In genomic region chr11:69933066-69933465, GRCm38 (mm10) we compare ENCODE assay signal across 17 mouse cellular contexts. TPM values are rescaled to one million over a fixed set of nuclear protein-coding genes. Genes with fewer than 3 reads are reported as not detected.
"Had no signal": no experiment of that assay in that cellular context is flagged by ENCODE, and none has a peak within 500 bp of the region (broad histone marks: within the 10 kb centered on the region; RNA-seq: fewer than 3 reads in every experiment).

No protein-coding gene starts in this region.

- DNase-seq: retina, postnatal 1 day; right cerebral cortex, adult 18-20 months; right cerebral cortex, postnatal 14 days; right cerebral cortex, postnatal 25 days; right cerebral cortex, postnatal 4 days; spleen, adult 18-20 months; thymus, adult 18-20 months; thymus, adult 2 months; thymus, postnatal 14 days; thymus, postnatal 25 days; thymus, postnatal 36 days; thymus, postnatal 4 days had no signal

- H3K4me2 ChIP-seq: neural tube, embryonic 13.5 days; neural tube, embryonic 15.5 days; stomach, embryonic 15.5 days had no signal

- H3K4me3 ChIP-seq: neural tube, embryonic 13.5 days; neural tube, embryonic 15.5 days; stomach, embryonic 15.5 days had no signal

- H3K27ac ChIP-seq: neural tube, embryonic 13.5 days; neural tube, embryonic 15.5 days; stomach, embryonic 15.5 days; stomach, postnatal 0 days had no signal

- H3K36me3 ChIP-seq: neural tube, embryonic 13.5 days; neural tube, embryonic 15.5 days; stomach, embryonic 15.5 days had no signal

- H3K9ac ChIP-seq: neural tube, embryonic 13.5 days; neural tube, embryonic 15.5 days; stomach, embryonic 15.5 days had no signal

- H3K9me3 ChIP-seq: neural tube, embryonic 13.5 days; neural tube, embryonic 15.5 days; stomach, embryonic 15.5 days had no signal

RNA-seq across cellular contexts. Expression of gene Ybx2, which starts 2.5 kb away (rescaled TPM):
- total RNA-seq: neutrophil, adult 5-6 weeks had no signal

RNA-seq across cellular contexts. Expression of gene Slc2a4, which starts 14.9 kb away (rescaled TPM):
- total RNA-seq: neutrophil, adult 5-6 weeks had no signal
